Mouse (Mus musculus): ENCODE measurements around the gene Fnip1.

GRCm38 (mm10) chr11:54523431-54524001 lies 85.5 kb downstream of the Fnip1 start:
- TF ChIP-seq CTCF (IDR thresholded peaks at IDR 0.05; ENCODE audit: borderline replicate concordance, extremely low read depth, insufficient read depth, insufficient read length): no peak
- no peak for TF ChIP-seq POLR2A (IDR thresholded peaks at IDR 0.05; ENCODE audit: borderline replicate concordance, extremely low read depth, insufficient read depth, insufficient read length, poor library complexity, severe bottlenecking)

Data from brain, embryonic 14.5 days (tissue).